Mouse (Mus musculus) liver, adult 2 months (tissue): ENCODE measurements around the gene Nol3.

Source experiments
- CTCF ChIP-seq: fragments of 200-500 bp; IDR thresholded peaks from 2 replicates; pipeline ENCODE4 v1.5.1; 2011; ENCODE audit warnings: low read depth, low read length, control low read depth
- POLR2A ChIP-seq: fragments of 200-500 bp; IDR thresholded peaks from 2 replicates; pipeline ENCODE4 v1.6.1; 2011; ENCODE audit warnings: low read length, control low read depth; ENCODE audit not compliant: insufficient read depth; ENCODE audit errors: extremely low read depth

- TF ChIP-seq POLR2A (no peak), CTCF (no peak)
Observed at GRCm38 (mm10) chr8:105310118-105310517, 34.2 kb downstream of the Nol3 start.
